Mouse (Mus musculus): ENCODE measurements around the gene Gm3194. TPM values are rescaled to one million over a fixed set of nuclear protein-coding genes. Genes with fewer than 3 reads are reported as not detected.
A peak's percentile ranks its signal among the peaks of the same experiment; 100 is the strongest.
"Not testable (repeated sequence)": the region's sequence is repeated elsewhere in the genome, so short reads cannot be mapped to it uniquely, and the experiment has no call there.

The Gm3194 gene
- polyA plus RNA-seq (2016; fragmentation: Nextera tagmentation; extraction: Ambion mirVana) = 1.1 and 1.2 TPM in 2 replicates

- H3K27ac ChIP-seq; H3K4me1 ChIP-seq; H3K4me3 ChIP-seq; ATAC-seq (ENCODE audit: low FRiP score, low read depth); H3K9me3 ChIP-seq; H3K4me2 ChIP-seq (replicated peaks); H3K36me3 ChIP-seq; H3K27me3 ChIP-seq (replicated peaks); H3K9ac ChIP-seq: not testable (repeated sequence)
- no CpG with 5 or more reads among the region's 3 CpGs for WGBS
Measured at GRCm38 (mm10) chr14:5455367-5455766, at the start of gene Gm3194. TSS of gene Gm3194 (minus strand) at chr14:5455467.

- H3K9ac ChIP-seq; H3K36me3 ChIP-seq; H3K4me1 ChIP-seq; H3K4me2 ChIP-seq (replicated peaks); H3K27ac ChIP-seq; H3K27me3 ChIP-seq (replicated peaks); ATAC-seq (ENCODE audit: low FRiP score, low read depth); H3K9me3 ChIP-seq; H3K4me3 ChIP-seq: not testable (repeated sequence)
- WGBS = no CpG with 5 or more reads among the region's 35 CpGs
Measured at GRCm38 (mm10) chr14:5501374-5501773, 46.1 kb upstream of the Gm3194 start, which contains the start of gene Gm3488. TSS of gene Gm3488 (plus strand) at chr14:5501674.

DNA sequence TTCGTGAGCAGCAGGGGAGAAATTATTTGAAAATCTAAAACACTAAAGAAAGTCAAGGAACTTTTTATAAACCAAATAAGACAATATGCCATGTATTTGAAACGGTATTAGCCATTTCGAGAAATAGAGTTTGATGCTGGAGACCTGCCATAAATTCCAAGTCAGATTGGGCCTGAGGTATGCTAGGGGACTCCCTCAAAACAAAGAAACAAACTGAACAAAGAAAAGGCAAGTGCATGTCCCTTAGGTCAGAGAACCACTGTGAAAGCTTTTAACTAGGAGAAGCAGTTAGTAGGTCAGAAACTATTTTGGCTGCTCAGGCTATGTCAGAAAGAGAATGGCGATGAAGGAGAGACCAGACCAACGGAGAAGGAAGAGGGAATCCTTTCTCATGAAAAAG lies 28.6 kb upstream of the Gm3194 start, which contains the start of gene Gm3187:
Gene Gm3187, plus strand, starts transcription at position 301 of the 400 bp plus-strand sequence.
- H3K4me1 ChIP-seq; H3K27ac ChIP-seq; H3K36me3 ChIP-seq; H3K4me2 ChIP-seq (replicated peaks); ATAC-seq (ENCODE audit: low FRiP score, low read depth); H3K4me3 ChIP-seq; H3K9ac ChIP-seq; H3K27me3 ChIP-seq (replicated peaks); H3K9me3 ChIP-seq: not testable (repeated sequence)
- 82% methylated on average over 5 of the region's 5 CpGs for WGBS

GRCm38 (mm10) chr14:5477730-5478129 lies 22.5 kb upstream of the Gm3194 start, which contains the start of gene Gm8246:
TSS of gene Gm8246 (minus strand) at chr14:5477830.
- H3K36me3 ChIP-seq; H3K4me2 ChIP-seq (replicated peaks); H3K27me3 ChIP-seq (replicated peaks); H3K9me3 ChIP-seq; H3K9ac ChIP-seq; H3K4me1 ChIP-seq; H3K27ac ChIP-seq; H3K4me3 ChIP-seq; ATAC-seq (ENCODE audit: low FRiP score, low read depth): not testable (repeated sequence)
- no CpG with 5 or more reads among the region's 3 CpGs for WGBS

GRCm38 (mm10) chr14:5460469-5460868 lies 5.2 kb upstream of the Gm3194 start:
- not testable (repeated sequence) for H3K4me3 ChIP-seq; H3K9me3 ChIP-seq; H3K9ac ChIP-seq; H3K4me1 ChIP-seq; H3K27me3 ChIP-seq (replicated peaks); H3K4me2 ChIP-seq (replicated peaks); H3K36me3 ChIP-seq; H3K27ac ChIP-seq
- 0 out of 2 replicates have a peak, but pooled peaks have one; percentile 74 for ATAC-seq (ENCODE audit: low FRiP score, low read depth)
- no CpG with 5 or more reads among the region's 19 CpGs for WGBS

DNA sequence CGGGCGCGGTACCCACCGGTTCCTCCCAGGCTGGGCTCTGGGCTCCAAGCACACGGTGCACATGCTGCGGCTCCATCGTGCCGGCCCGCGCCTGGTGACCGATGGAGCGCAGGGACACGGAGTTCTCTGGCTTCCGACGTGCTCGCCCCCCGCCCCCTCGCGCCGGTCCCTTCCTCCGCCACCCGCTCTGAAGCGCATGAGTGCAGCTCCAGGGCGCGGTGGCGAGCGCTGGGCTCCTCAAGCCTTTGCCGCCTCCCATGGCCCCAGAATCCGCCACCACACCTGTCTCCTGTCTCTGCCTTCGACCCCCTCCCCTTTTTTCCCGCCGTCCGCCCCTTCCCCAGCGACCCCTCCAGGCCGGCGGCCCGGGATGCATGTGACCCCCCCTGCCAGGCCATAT lies 66.3 kb downstream of the Gm3194 start, which contains the start of gene Gm3500:
Gene Gm3500, minus strand, starts transcription at position 101 of the 400 bp plus-strand sequence.
- not testable (repeated sequence) for H3K27ac ChIP-seq; H3K9ac ChIP-seq; H3K36me3 ChIP-seq; ATAC-seq (ENCODE audit: low FRiP score, low read depth); H3K27me3 ChIP-seq (replicated peaks); H3K4me1 ChIP-seq; H3K9me3 ChIP-seq; H3K4me2 ChIP-seq (replicated peaks); H3K4me3 ChIP-seq
- no CpG with 5 or more reads among the region's 37 CpGs for WGBS

Other genes starting within 250 kb of the Gm3194 start
- not detected in 2 replicates for gene Gm3526, start 194.9 kb downstream of the Gm3194 start, polyA plus RNA-seq (2016; fragmentation: Nextera tagmentation; extraction: Ambion mirVana)
- gene Gm3542, start 120.5 kb downstream of the Gm3194 start, polyA plus RNA-seq (2016; fragmentation: Nextera tagmentation; extraction: Ambion mirVana) = not detected in 2 replicates
- 0.32 TPM in 1 of 2 replicates, not detected in the other for gene Gm3500, start 66.4 kb downstream of the Gm3194 start, polyA plus RNA-seq (2016; fragmentation: Nextera tagmentation; extraction: Ambion mirVana)
- not detected in 2 replicates for gene Gm8246, start 22.4 kb upstream of the Gm3194 start, polyA plus RNA-seq (2016; fragmentation: Nextera tagmentation; extraction: Ambion mirVana)
- not detected in 2 replicates for gene Gm3187, start 28.7 kb upstream of the Gm3194 start, polyA plus RNA-seq (2016; fragmentation: Nextera tagmentation; extraction: Ambion mirVana)
- gene Gm3488, start 46.2 kb upstream of the Gm3194 start, polyA plus RNA-seq (2016; fragmentation: Nextera tagmentation; extraction: Ambion mirVana) = 4.7 and 5.2 TPM in 2 replicates
- not detected in 2 replicates for gene Gm3532, start 83.0 kb upstream of the Gm3194 start, polyA plus RNA-seq (2016; fragmentation: Nextera tagmentation; extraction: Ambion mirVana)
- gene Gm8265, start 177.6 kb upstream of the Gm3194 start, polyA plus RNA-seq (2016; fragmentation: Nextera tagmentation; extraction: Ambion mirVana) = not detected in 2 replicates
- gene Gm9603, start 232.0 kb upstream of the Gm3194 start, polyA plus RNA-seq (2016; fragmentation: Nextera tagmentation; extraction: Ambion mirVana) = not detected in 2 replicates